Mouse (Mus musculus) cerebellum, adult 8-10 months (tissue): Measurements from ENCODE around the gene Oprm1.

Experiments used
- DNase-seq: peaks from one replicate; pipeline ENCODE4 v3.0.0; 2022

The Oprm1 gene

DNA sequence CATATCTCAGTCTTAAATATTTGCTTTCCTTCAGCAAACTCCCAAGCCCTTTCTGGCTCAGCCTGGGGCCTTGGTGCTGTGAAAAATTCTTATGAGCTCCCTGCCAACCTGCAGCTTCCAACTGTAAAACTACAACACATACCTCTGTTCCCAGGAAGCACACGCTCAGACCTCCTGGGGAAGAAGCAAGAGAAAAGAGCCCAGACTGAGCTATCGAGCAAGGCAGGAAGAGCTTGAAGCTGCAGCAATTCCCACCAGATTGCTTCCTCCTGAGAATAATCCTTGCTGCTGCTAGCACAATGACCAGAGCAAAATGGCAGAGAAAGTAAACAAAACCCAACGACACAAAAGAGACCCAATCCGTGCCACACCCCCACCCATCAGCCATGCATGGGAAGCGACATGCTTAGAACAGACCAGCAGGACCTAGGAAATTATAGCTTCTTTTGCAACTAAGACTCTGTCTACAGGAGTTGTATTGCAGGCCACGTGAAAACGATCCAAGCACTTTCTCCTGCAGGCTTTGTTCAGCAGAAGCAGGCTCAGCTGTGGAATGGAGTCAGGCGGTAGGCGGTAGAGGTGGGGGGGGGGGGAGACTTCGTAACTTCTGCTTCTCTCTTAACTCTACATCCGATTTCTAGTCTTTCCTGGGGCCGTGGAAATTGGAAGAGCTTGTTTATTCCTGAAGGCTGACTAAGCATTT lies 294.2 kb downstream of the Oprm1 start, which contains the start of gene Ipcef1:
Gene Ipcef1 (minus strand): TSS at position 164 of the 703 bp plus-strand sequence.
- no peak for DNase-seq

DNA sequence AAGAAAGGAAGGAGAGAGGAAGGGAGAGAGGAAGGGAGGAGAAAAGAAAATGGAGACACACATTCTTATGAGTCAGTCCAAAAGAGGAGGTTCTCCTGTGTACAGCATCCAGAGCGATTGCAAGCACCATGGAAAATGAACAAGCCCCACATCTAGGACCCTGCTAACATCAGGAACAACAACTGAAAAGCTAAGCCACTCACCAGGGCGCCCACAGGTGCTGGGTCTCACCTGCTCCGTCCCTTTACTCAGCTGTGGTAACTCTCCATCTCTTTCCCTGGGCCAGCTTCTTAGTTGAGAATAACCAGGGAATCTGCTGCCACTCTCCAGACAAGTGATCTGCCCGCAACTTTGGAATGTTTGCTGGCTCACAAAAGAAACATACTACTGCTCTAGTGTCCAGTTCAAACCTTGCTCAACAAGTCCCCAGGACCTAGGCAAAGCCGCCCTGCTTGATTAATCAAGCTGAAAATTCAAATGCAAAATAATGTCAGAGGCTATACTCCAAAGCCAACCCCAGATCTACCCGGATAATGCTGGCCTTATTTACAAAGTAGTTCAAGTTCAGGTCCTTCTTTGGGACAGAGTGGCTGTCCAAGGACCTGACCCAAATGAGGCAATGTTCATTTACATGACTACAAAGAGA lies 296.4 kb downstream of the Oprm1 start:
- no peak for DNase-seq

DNA sequence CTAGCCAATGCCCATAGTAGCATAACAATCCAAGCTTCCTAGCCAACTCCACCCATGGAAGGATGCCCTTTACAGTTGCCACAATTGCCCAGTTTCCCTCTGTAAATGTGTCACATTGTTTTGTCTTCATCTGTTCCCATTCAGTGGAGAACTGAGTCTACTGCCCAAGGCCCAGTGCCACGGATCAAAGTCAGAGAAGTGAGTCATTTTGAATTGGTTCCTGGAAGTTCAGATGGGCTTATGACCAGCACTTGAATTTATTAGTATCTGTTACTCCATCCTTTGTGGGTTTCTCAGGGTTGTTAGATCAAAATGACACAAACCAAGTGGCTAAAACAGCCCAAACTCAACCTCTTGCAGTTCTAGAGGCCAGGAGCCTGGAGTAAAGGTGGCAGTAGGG lies 299.2 kb downstream of the Oprm1 start:
- no peak for DNase-seq

DNA sequence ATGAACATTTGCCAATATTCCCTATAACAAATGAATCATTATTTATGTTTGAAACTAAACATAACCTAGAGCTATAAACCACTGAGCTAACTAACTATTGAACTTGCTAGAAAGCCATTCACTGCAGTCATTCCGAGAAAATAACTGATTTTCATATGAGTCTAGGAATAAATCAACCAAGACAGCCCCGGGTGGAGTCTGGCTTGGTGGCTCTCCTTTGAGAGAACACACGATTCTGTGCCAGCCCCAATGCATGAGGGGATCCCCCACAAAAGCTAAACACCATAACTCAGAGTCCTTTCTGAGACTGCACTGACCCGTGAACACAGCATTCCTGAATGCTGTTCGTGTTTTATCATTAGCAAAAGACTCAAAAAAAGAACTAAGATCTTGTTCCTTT lies 302.0 kb downstream of the Oprm1 start:
- DNase-seq: no peak

DNA sequence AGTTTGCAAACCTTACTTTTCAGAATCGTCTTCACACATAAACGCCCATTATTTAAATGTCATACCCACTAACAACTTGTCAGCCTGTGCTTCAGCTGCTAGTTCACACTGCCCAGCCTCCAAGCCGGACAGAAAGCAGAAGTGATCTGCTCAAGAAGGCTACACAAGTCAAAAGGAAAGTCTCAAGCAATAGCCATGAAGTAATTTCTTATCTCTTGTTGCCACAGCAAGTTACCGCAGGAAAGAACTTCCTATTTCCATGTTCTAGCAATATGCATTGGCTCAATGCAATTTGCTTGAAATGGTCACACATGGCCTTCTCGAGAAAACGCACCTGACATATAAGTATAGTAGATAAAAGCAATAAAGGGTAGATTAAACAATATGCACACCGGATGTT lies 304.7 kb downstream of the Oprm1 start:
- no peak for DNase-seq

DNA sequence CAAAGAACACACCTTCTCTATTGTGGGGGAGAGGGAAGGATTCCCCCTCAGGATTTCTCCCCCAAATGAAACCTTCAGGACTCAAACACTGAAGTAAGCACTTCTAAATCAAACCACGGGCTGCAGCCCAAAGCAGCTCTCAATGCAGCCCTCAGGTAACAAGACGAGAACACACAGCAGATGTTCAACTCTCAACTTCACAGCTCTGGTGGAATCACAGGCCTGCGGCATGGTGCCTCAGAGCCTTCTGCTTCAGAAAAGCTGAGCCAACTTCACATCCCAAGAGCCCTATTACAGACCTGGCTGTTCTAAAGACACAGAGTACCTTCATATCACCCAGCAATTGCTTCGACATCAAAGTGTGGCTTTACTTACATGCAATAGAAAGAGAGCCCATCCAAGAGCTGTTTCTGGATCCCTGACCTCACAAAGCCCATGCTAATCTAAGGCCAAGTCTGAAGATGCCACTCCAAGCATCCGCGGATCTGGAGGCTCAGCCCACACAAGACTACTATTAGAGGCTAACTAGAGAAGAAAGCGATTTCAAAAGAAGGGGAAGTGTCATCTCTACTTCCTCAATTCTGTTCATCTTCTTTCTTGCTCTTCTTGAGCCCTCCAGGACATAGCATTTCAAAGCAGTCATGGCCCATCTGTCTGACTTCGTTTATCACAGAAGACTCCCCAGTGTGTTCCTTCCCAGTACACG lies 305.6 kb downstream of the Oprm1 start:
- DNase-seq: no peak

DNA sequence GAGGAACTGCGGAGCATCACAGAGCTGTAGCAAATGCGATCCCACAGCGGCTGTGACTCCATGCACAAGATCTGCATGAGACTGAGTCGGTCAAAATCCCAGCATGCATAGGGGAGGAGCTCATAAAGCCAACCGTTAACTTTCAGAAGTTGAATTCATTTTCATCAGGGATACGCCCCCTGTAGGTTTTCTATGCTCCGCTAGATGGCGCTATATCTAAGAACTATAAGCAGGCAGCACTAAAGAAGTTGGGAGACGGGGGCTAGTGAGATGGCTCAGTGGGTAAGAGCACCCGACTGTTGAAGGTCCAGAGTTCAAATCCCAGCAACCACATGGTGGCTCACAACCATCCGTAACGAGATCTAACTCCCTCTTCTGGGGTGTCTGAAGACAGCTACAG lies 310.3 kb downstream of the Oprm1 start:
- no peak for DNase-seq

DNA sequence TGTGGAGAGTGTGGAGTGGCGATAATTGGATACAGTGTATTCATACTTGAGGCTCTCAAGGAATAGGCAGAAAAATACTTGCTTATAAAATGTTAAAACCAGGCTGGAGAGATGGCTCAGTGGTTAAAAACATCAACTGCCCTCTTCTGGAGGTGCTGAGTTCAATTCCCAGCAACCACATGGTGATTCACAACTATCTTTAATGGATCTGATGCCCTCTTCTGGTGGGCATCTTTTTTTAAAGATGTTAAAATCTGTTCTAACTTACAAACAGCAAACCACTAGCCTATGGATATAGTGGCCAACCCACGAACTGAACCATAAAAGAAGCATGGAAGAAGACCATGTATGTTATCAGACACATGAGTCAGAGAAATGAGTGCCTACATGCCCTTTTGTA lies 310.8 kb downstream of the Oprm1 start:
- DNase-seq: no peak

DNA sequence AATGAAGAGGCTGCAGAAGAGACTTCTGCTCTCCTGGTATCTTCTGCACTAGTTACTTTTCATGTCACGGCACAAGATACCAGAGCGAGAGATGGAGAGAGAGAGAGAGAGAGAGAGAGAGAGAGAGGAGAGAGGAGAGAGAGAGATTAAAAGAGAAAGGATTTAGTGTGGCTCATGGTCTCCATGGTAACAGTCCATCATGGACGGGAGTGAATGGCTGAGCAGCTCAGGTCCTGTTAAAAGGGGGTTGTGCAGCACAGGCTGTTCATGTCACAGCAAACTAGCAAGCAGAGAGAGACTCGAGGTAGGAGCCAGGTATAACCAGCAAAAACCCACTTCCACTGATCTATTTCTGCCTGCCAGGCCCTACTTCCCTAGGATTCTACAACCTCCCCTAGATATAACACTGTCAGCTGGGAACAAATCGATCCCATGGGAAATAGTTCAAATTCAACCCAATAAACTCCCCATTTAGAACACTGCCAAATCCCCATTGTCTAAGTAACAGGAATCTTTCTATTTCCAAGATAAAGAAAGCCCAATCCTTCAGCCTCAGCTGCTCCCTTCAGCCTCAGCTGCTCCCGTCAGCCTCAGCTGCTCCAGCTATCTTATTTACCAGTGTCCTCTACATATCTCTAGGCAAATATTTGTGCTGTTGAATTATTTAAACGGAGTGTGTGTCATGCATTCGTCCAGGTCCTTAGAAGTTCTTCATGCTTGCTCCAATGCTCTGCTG lies 312.0 kb downstream of the Oprm1 start:
- no peak for DNase-seq

DNA sequence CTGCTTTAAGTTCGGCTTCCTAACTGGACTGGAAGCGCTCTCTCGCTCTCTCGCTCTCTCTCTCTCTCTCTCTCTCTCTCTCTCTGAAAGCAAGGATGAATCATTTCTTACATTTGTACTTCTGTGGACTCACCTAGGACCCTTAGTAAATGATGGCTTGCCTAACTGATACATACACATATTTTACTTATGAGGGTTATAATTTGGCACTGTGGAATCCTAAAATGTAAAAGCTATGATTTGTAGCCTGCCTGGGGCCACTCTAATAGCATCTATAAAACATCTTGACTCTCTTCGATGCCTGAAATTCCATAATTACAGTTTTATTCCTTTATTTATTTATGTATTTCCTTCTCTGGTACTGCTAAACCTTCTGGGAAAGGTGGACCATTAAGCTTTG lies 312.6 kb downstream of the Oprm1 start:
- no peak for DNase-seq

DNA sequence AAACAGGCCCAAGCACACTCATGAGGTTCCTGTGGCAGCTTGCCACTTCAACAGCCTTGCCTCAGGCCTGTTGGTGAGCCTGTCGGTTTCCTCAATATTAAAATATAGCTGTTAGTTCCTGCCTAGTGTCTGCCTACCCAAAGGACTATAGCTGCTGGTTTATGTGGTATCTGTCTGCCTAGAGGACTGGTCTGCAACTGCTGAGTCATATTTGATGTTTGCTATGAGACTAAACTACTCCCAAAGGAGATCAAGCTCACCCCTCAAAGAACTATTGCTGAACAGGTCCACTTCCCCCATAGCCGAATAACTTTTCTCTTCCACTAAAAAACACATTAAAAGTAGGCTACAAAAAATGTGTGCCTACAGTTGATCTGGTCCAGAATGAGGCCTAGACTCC lies 315.9 kb downstream of the Oprm1 start:
- DNase-seq: no peak

DNA sequence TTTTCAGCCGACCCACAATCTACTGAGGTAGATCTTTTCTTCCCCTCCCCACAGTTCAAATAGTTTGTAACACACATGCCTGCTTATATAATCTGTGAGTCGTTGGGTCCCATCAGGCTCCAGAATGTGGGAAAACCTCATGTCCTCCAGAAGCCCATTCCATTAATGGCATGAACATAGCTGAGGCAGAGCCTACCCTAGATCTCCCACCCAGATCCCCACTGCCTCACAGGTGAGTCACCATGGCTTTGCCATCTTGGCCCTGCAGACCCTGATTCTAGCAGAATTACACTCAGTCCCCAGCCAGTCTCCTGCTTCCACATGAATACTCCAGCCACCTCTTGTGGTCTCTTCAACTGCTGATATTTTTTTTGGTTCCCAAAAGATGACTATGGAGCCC lies 317.4 kb downstream of the Oprm1 start:
- peak; percentile 42 for DNase-seq

DNA sequence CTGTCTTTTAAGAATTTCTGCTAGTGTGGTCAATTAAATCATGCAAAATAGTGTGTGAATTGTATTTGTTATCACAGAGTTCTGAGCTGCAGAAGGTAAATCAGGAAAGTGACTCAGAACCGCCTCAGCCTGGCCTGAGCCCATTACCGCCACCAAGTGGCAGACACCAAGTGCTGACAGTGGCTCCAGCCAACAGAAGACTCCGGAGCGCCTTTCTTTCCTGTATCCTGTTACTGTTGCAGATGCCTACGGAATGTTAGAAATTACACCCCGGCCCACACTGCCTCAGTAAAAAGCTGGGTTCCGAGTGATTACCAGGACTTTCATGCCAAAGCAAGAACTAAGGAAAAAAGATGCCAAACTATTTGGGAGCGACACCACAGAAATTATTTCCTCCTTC lies 317.9 kb downstream of the Oprm1 start:
- peak; percentile 87 for DNase-seq

DNA sequence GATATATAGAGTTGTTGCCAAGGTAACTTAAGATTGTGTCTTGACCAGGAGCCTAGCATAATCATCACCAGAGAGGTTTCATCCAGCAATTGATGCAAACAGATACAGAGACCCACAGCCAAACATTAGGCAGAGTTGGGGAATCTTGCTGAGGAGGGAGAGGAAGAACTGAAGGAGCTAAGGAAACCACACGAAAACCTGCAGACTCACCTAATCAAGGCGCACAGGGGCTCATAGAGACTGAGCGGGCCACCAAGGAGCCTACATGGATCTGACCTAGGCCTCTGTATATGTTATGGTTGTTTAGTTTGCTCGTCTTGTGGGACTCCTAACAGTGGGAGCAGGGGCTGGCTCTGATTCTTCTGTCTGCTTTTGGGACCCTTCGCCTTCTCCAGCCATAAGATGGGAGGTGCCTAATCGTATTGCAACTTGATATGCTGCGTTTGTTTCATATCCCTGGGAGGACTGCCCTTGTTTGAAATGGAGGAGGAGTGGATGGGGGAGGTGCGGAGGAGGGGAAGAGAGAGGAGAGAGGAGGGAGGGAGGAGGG lies 318.4 kb downstream of the Oprm1 start:
- DNase-seq: peak; percentile 66

DNA sequence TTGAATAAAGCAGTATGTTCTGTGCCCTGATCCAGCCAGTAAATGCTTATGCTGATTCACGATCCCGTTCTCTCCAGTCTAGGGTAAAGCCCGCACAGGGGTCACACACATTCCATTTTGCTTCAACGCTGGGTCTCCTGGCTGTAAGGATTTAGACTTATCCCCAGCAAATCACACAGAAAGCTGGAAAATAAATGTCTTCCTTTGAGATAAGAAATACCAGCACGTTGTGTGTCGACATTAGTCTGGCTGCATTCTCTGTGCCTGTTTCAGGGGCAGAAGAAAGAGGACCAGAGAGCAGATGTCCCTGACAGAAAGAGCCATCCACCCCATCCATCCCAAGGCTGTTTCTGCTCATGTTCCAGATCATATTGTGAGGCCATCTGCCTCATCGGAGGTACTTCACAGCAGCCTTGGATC lies 319.1 kb downstream of the Oprm1 start:
- peak; percentile 81 for DNase-seq

DNA sequence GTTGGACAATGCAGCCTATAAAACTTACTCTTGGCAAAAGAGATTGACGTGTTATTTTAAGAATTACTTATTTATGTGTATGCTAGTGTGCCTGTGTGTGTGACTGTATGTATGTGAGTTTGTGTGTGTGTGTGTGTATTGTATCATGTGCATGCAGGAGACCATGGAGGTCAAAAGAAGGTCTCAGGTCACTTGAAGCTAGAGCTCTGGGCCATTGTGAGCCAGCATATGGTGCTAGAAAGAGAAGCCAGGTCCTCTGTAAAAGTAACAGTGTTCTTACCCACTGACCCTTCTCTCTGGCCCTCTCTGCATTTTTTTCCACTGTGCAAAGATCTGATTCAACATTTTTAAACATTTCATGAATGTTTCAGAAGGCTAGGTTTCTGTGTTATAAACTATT lies 319.7 kb downstream of the Oprm1 start:
- no peak for DNase-seq
